Mouse (Mus musculus) limb, embryonic 12.5 days (tissue): ENCODE data around the gene Oas2. TPM values are rescaled to one million over a fixed set of nuclear protein-coding genes. Genes with fewer than 3 reads are reported as not detected.
A peak's percentile ranks its signal among the peaks of the same experiment; 100 is the strongest.

Source experiments
- ATAC-seq: fragments of 200-750 bp; cut with Nextera tagmentation; 2 replicates; pipeline ENCODE4 v1.8.0; 2017; ENCODE audit warnings: low read depth, moderate TSS enrichment; ENCODE audit not compliant: insufficient number of reproducible peaks, insufficient read depth, low FRiP score, low TSS enrichment
- H3K27ac ChIP-seq: fragments of 300-500 bp; sonication (generic); 2 replicates; pipeline ENCODE4 v1.5.1; 2016; ENCODE audit warnings: mild to moderate bottlenecking, moderate library complexity
- H3K27me3 ChIP-seq: fragments of 300-500 bp; sonication (generic); 2 replicates; pipeline ENCODE4 v1.6.1; 2016; ENCODE audit warnings: mild to moderate bottlenecking, moderate library complexity
- H3K36me3 ChIP-seq: fragments of 300-500 bp; sonication (generic); 2 replicates; pipeline ENCODE4 v1.6.1; 2016; ENCODE audit warnings: mild to moderate bottlenecking, moderate library complexity
- H3K4me1 ChIP-seq: fragments of 300-500 bp; sonication (generic); replicated peaks from 2 replicates; pipeline ENCODE4 v1.6.1; 2016
- H3K4me2 ChIP-seq: fragments of 300-500 bp; sonication (generic); 2 replicates; pipeline ENCODE4 v1.6.1; 2016; ENCODE audit warnings: mild to moderate bottlenecking, moderate library complexity
- H3K4me3 ChIP-seq: fragments of 300-500 bp; sonication (generic); replicated peaks from 2 replicates; pipeline ENCODE4 v1.5.1; 2016; ENCODE audit warnings: mild to moderate bottlenecking
- H3K9ac ChIP-seq: fragments of 300-500 bp; sonication (generic); replicated peaks from 2 replicates; pipeline ENCODE4 v1.6.1; 2016; ENCODE audit warnings: mild to moderate bottlenecking, moderate library complexity
- H3K9me3 ChIP-seq: fragments of 300-500 bp; sonication (generic); 2 replicates; pipeline ENCODE4 v1.6.1; 2016; ENCODE audit warnings: mild to moderate bottlenecking, moderate library complexity
- WGBS: fragments of 180-500 bp; shearing (Covaris S2); methylation state at CpG from one replicate; pipeline ENCODE4 v1.1.7; 2016; 5-methylcytosine and 5-hydroxymethylcytosine counted together
- polyA plus RNA-seq: library from polyadenylated mRNA; unstranded; fragments of >200 nt; fragmentation: Nextera tagmentation; extraction: Ambion mirVana; gene quantifications from 2 replicates; pipeline ENCODE4 v1.2.1, GENCODE M21; 2016

Gene Oas2
- polyA plus RNA-seq, 1 experiment from 2014 or later: 0.19 TPM

DNA sequence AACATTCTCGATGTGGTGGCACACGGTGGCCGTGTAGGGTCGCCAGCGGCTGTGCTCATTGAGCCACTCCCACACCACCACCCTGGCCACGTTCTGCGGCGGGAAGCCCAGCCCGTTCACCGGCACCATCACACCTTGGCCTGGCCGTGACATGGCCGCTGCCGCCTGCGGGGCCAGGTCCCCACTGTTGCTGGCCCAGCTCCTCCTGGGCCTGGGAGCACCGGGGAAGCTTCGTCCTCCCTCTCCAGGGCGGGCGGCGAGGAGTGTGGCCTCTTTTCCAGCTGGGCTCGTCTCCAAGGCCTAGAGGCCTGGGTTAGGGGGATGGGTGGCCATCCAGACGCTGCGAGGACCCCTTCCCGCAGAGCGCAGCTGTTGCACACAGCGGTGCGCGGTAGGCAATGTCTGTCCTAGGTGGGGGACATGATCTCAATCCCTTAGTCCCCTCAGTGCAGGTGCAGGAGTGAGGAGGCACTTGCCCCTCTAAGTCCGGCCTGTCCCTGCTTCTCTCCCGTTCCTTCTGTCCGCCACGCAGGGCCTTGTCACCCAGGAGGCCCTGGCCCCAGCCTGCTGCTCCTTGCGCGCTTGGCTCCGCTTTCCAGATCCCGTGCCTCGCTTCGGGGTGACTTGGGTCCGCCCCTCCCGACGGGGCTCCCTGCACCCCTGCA, 39.4 kb downstream of the Oas2 start:
- Histone ChIP-seq H3K4me1 (peaks cover 25% of the 10 kb centered on the region), H3K27ac (no peak overlapping the region), H3K36me3 (no peaks in the 10 kb centered on the region), H3K27me3 (peaks cover 98% of the 10 kb centered on the region), H3K9ac (peak overlapping the region; percentile 66), H3K9me3 (no peaks in the 10 kb centered on the region), H3K4me3 (peak overlapping the region; percentile 57), H3K4me2 (peak overlapping the region; percentile 94)
- ATAC-seq: no peak
- WGBS: 2% methylated on average over 40 of the region's 40 CpGs

- H3K27me3 ChIP-seq: peaks cover 89% of the 10 kb centered on the region
- H3K4me3 ChIP-seq: peak overlapping the region; percentile 24
- H3K9me3 ChIP-seq: no peaks in the 10 kb centered on the region
- no peak overlapping the region for H3K27ac ChIP-seq
- 43% methylated on average over 13 of the region's 13 CpGs for WGBS
- ATAC-seq: no peak
- H3K4me1 ChIP-seq: peaks cover 38% of the 10 kb centered on the region
- H3K9ac ChIP-seq: 0 out of 2 replicates have a peak overlapping the region, but pooled peaks have one; percentile 18
- no peaks in the 10 kb centered on the region for H3K36me3 ChIP-seq
- peak overlapping the region; percentile 53 for H3K4me2 ChIP-seq
Measured at GRCm38 (mm10) chr5:120706976-120707375, 42.7 kb downstream of the Oas2 start.

DNA sequence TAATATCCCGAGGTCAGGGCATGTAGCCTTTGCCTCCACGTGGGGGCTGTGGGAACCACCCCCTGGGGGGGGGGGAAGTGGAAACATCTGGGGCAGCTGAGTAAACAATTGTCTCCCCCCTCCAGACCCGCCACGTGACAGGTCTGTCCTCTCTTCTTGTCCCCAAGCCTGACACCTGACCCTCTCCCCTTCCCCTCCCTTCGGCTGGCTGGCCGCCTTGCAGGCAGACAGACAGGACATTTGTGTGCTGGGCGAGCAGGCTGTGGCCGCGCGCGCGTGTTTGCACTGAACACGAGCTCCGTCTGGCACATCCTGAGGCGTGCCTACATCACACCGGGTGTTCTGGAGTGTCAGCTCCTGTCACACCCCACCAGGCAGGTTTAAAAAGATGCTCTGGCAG, 43.1 kb downstream of the Oas2 start:
- H3K4me1 ChIP-seq: peaks cover 38% of the 10 kb centered on the region
- H3K27me3 ChIP-seq: peaks cover 85% of the 10 kb centered on the region
- no peaks in the 10 kb centered on the region for H3K36me3 ChIP-seq
- 0 out of 2 replicates have a peak overlapping the region, but pooled peaks have one; percentile 18 for H3K9ac ChIP-seq
- peak overlapping the region; percentile 24 for H3K4me3 ChIP-seq
- no peak for ATAC-seq
- peak overlapping the region; percentile 53 for H3K4me2 ChIP-seq
- no peak overlapping the region for H3K27ac ChIP-seq
- H3K9me3 ChIP-seq: no peaks in the 10 kb centered on the region
- WGBS: 6% methylated on average over 16 of the region's 16 CpGs

- H3K27me3 ChIP-seq: peaks cover 83% of the 10 kb centered on the region
- H3K4me1 ChIP-seq: peaks cover 43% of the 10 kb centered on the region
- H3K9ac ChIP-seq: no peak overlapping the region
- H3K9me3 ChIP-seq: no peaks in the 10 kb centered on the region
- no peak overlapping the region for H3K27ac ChIP-seq
- WGBS: 42% methylated on average over 6 of the region's 6 CpGs
- no peaks in the 10 kb centered on the region for H3K36me3 ChIP-seq
- H3K4me2 ChIP-seq: no peak overlapping the region
- ATAC-seq: no peak
- no peak overlapping the region for H3K4me3 ChIP-seq
Measured at GRCm38 (mm10) chr5:120704421-120704820, 45.2 kb downstream of the Oas2 start.

DNA sequence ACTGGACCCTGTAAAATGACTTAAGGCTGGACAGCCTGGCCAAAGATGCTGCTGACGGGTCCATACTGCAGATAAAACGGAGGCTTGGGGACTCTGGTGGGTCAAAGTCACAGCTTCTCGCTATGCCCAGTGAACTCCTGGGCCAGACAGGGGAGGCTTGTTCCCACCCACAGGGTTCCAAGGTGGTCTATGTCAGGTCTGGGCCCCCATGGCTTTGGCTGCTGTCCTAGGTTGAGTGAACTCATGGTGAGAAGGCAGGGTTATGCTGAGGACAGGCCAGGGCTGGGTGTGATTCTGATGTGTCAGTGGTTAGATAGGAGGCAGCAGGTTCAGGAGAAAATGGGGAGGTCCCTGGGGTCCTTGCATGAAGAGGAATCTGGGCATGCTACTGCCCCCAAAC, 46.0 kb downstream of the Oas2 start:
- Histone ChIP-seq H3K9ac (no peak overlapping the region), H3K27ac (no peak overlapping the region), H3K4me3 (no peak overlapping the region), H3K36me3 (no peaks in the 10 kb centered on the region), H3K9me3 (no peaks in the 10 kb centered on the region), H3K4me1 (peaks cover 51% of the 10 kb centered on the region), H3K4me2 (no peak overlapping the region), H3K27me3 (peaks cover 83% of the 10 kb centered on the region)
- no peak for ATAC-seq
- 80% methylated on average over 3 of the region's 3 CpGs for WGBS

DNA sequence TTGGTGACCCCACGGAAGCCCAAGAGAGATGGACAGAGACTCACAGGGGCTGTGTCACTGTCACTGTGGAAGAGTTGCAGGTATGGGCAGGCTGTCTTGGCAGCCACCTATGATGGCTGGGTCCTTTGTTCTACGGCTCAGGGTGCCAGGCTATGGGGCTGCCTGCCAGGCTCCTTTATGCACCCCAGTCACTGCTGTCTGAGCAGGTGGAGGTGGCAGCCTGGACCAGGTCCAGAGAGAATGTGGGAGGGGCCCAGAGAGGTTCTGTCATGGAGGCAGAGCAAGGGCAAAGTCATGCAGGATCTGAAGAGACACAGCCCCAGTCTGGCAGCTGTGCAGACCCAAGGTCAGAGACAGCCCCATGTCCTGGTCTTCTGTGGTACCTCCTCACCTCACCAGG, 46.7 kb downstream of the Oas2 start:
- no peaks in the 10 kb centered on the region for H3K36me3 ChIP-seq
- ATAC-seq: no peak
- no peak overlapping the region for H3K4me3 ChIP-seq
- no peak overlapping the region for H3K4me2 ChIP-seq
- no peak overlapping the region for H3K9ac ChIP-seq
- peaks cover 58% of the 10 kb centered on the region for H3K4me1 ChIP-seq
- no peaks in the 10 kb centered on the region for H3K9me3 ChIP-seq
- H3K27ac ChIP-seq: no peak overlapping the region
- WGBS: 88% methylated on average over 2 of the region's 2 CpGs
- peaks cover 83% of the 10 kb centered on the region for H3K27me3 ChIP-seq

GRCm38 (mm10) chr5:120702421-120702820, 47.2 kb downstream of the Oas2 start:
- Histone ChIP-seq H3K27me3 (peaks cover 83% of the 10 kb centered on the region), H3K4me1 (peaks cover 63% of the 10 kb centered on the region), H3K36me3 (no peaks in the 10 kb centered on the region), H3K9me3 (no peaks in the 10 kb centered on the region), H3K27ac (no peak overlapping the region), H3K4me2 (no peak overlapping the region), H3K4me3 (no peak overlapping the region), H3K9ac (no peak overlapping the region)
- 74% methylated on average over 4 of the region's 4 CpGs for WGBS
- no peak for ATAC-seq

GRCm38 (mm10) chr5:120700996-120701790, 48.5 kb downstream of the Oas2 start:
- Histone ChIP-seq H3K4me3 (no peak overlapping the region), H3K36me3 (no peaks in the 10 kb centered on the region), H3K4me2 (no peak overlapping the region), H3K9ac (no peak overlapping the region), H3K4me1 (peaks cover 60% of the 10 kb centered on the region), H3K9me3 (no peaks in the 10 kb centered on the region), H3K27me3 (peaks cover 85% of the 10 kb centered on the region), H3K27ac (no peak overlapping the region)
- WGBS: 56% methylated on average over 11 of the region's 11 CpGs
- no peak for ATAC-seq

GRCm38 (mm10) chr5:120698801-120699391, 50.8 kb downstream of the Oas2 start:
- Histone ChIP-seq H3K27ac (0 out of 2 replicates have a peak overlapping the region, but pooled peaks have one; percentile 50), H3K4me2 (peak overlapping the region; percentile 21; the same call in 1 of the 2 replicates), H3K9me3 (no peaks in the 10 kb centered on the region), H3K4me1 (peaks cover 55% of the 10 kb centered on the region), H3K36me3 (no peaks in the 10 kb centered on the region), H3K9ac (no peak overlapping the region), H3K4me3 (no peak overlapping the region), H3K27me3 (peaks cover 86% of the 10 kb centered on the region)
- no peak for ATAC-seq
- WGBS: 28% methylated on average over 16 of the region's 16 CpGs

DNA sequence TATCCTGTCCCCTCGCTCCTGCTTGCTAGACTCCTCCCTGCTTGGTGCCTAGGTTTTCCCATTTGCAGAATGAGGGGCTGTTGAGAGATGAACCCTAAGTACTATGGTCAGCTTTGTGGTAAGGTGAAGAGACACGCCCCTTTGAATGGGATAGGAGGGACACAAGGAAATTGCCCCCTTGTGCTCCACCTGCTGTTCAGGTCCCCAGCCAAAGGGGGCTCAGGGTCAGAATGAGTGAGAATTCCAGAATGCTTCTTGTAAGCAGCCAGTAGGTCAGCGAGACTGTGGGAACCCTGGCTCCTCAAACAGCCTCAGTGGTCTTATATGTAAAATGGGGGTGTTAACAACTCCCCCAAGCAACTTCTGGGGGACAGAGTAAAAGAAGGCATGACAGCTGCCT, 51.5 kb downstream of the Oas2 start:
- no peak overlapping the region for H3K4me2 ChIP-seq
- H3K27me3 ChIP-seq: peaks cover 86% of the 10 kb centered on the region
- H3K4me1 ChIP-seq: peaks cover 55% of the 10 kb centered on the region
- no peak for ATAC-seq
- H3K9ac ChIP-seq: no peak overlapping the region
- H3K9me3 ChIP-seq: no peaks in the 10 kb centered on the region
- no peak overlapping the region for H3K27ac ChIP-seq
- no peaks in the 10 kb centered on the region for H3K36me3 ChIP-seq
- 47% methylated on average over 3 of the region's 3 CpGs for WGBS
- no peak overlapping the region for H3K4me3 ChIP-seq

GRCm38 (mm10) chr5:120696865-120697264, 52.8 kb downstream of the Oas2 start:
- Histone ChIP-seq H3K4me3 (no peak overlapping the region), H3K27ac (no peak overlapping the region), H3K27me3 (peaks cover 94% of the 10 kb centered on the region), H3K9ac (no peak overlapping the region), H3K4me1 (peaks cover 55% of the 10 kb centered on the region), H3K9me3 (no peaks in the 10 kb centered on the region), H3K36me3 (no peaks in the 10 kb centered on the region; the same call in 1 of the 2 replicates), H3K4me2 (no peak overlapping the region)
- 62% methylated on average over 4 of the region's 4 CpGs for WGBS
- ATAC-seq: no peak
